Mouse (Mus musculus) MEL (cell line): ENCODE measurements at regions not wholly inside any gene's neighbourhood (a gene's known extent, or its start where the extent isn't known, plus 50 kb on each side); places are given as distances from the start of the nearest gene placed in this dataset.

Experiments used
- DNase-seq: peaks from one replicate; pipeline ENCODE4 v3.0.0; 2011; ENCODE audit warnings: low read depth, low spot score
- H3K27ac ChIP-seq: 2 replicates; pipeline ENCODE4 v1.5.1; 2012; ENCODE audit warnings: low read depth, mild to moderate bottlenecking, control low read depth, low read length, moderate library complexity; ENCODE audit not compliant: control insufficient read depth
- H3K27me3 ChIP-seq, 2 experiments: fragments of 150-350 bp in 1 of 2; sonication (generic) in 1 of 2; 2 replicates each; pipeline ENCODE4 v1.6.1; 2012; ENCODE audit warnings: low read length in 2 of 2, mild to moderate bottlenecking in 2 of 2, improper control_type of control experiment in 1 of 2, moderate library complexity in 1 of 2; ENCODE audit not compliant: insufficient read depth in 2 of 2, control insufficient read depth in 1 of 2
- H3K36me3 ChIP-seq, 2 experiments: 2 replicates each; pipeline ENCODE4 v1.6.1; 2012 to 2014; ENCODE audit warnings: low read length in 2 of 2, improper control_type of control experiment in 1 of 2, inconsistent platforms in 1 of 2, mild to moderate bottlenecking in 1 of 2; ENCODE audit not compliant: insufficient read depth in 2 of 2, control insufficient read depth in 1 of 2
- H3K4me1 ChIP-seq, 2 experiments: fragments of 150-350 bp in 1 of 2; sonication (generic) in 1 of 2; 2 replicates each; pipeline ENCODE4 v1.6.1; 2012; ENCODE audit warnings: low read length in 2 of 2, improper control_type of control experiment in 1 of 2, mild to moderate bottlenecking in 1 of 2; ENCODE audit not compliant: insufficient read depth in 2 of 2, control insufficient read depth in 1 of 2
- H3K4me3 ChIP-seq, 2 experiments: fragments of 150-350 bp in 1 of 2; sonication (generic) in 1 of 2; 2 replicates each; pipeline ENCODE4 v1.5.1; 2012; ENCODE audit warnings: low read depth in 2 of 2, low read length in 2 of 2, mild to moderate bottlenecking in 2 of 2, moderate library complexity in 2 of 2, control low read depth in 1 of 2, improper control_type of control experiment in 1 of 2; ENCODE audit not compliant: control insufficient read depth in 1 of 2, insufficient read depth in 1 of 2
- H3K79me2 ChIP-seq: 2 replicates; pipeline ENCODE4 v1.6.1; 2012; ENCODE audit warnings: mild to moderate bottlenecking, low read length, moderate library complexity; ENCODE audit not compliant: control insufficient read depth, poor library complexity, insufficient read depth
- H3K9ac ChIP-seq: 2 replicates; pipeline ENCODE4 v1.6.1; 2012; ENCODE audit warnings: low read depth, mild to moderate bottlenecking, control low read depth, low read length, moderate library complexity; ENCODE audit not compliant: control insufficient read depth, poor library complexity, severe bottlenecking
- H3K9me3 ChIP-seq: fragments of 150-350 bp; sonication (generic); replicated peaks from 2 replicates; pipeline ENCODE4 v1.6.1; 2012; ENCODE audit warnings: mild to moderate bottlenecking, low read length, improper control_type of control experiment, moderate library complexity; ENCODE audit not compliant: insufficient read depth
- CHD1 ChIP-seq: IDR thresholded peaks from 2 replicates; pipeline ENCODE4 v1.6.1; 2012; ENCODE audit warnings: low read depth, mild to moderate bottlenecking, inconsistent platforms, low read length, improper control_type of control experiment
- CTCF ChIP-seq, 3 experiments: IDR thresholded peaks in 2 of 3; conservative IDR thresholded peaks in 1 of 3; 2 replicates each; pipeline ENCODE4 v1.5.1; 2011 to 2012; ENCODE audit warnings: low read length in 3 of 3, low read depth in 2 of 3, mild to moderate bottlenecking in 2 of 3, improper control_type of control experiment in 1 of 3, inconsistent platforms in 1 of 3, mixed read lengths in 1 of 3, moderate library complexity in 1 of 3; ENCODE audit not compliant: control insufficient read depth in 1 of 3, insufficient read depth in 1 of 3, poor library complexity in 1 of 3, severe bottlenecking in 1 of 3
- E2F4 ChIP-seq: IDR thresholded peaks from 2 replicates; pipeline ENCODE4 v1.6.1; 2011; ENCODE audit warnings: low read depth, low read length, improper control_type of control experiment, borderline replicate concordance
- HCFC1 ChIP-seq: IDR thresholded peaks from 2 replicates; pipeline ENCODE4 v1.6.1; 2012; ENCODE audit warnings: low read depth, mild to moderate bottlenecking, inconsistent platforms, low read length, improper control_type of control experiment, moderate library complexity
- JUND ChIP-seq: IDR thresholded peaks from 2 replicates; pipeline ENCODE4 v1.6.1; 2011; ENCODE audit warnings: low read depth, mild to moderate bottlenecking, improper control_type of control experiment, low read length
- KAT2A ChIP-seq: conservative IDR thresholded peaks from 2 replicates; pipeline ENCODE4 v1.6.1; 2012; ENCODE audit warnings: low read depth, low read length, improper control_type of control experiment, inconsistent platforms
- MYB ChIP-seq: IDR thresholded peaks from 2 replicates; pipeline ENCODE4 v1.6.1; 2011; ENCODE audit warnings: mild to moderate bottlenecking, low read depth, low read length, improper control_type of control experiment
- NELFE ChIP-seq: IDR thresholded peaks from 2 replicates; pipeline ENCODE4 v1.6.1; 2011; ENCODE audit warnings: low read depth, low read length, improper control_type of control experiment
- NRF1 ChIP-seq: IDR thresholded peaks from 2 replicates; pipeline ENCODE4 v1.6.1; 2014; ENCODE audit warnings: low read depth, mild to moderate bottlenecking, inconsistent platforms, low read length, improper control_type of control experiment, moderate library complexity; ENCODE audit not compliant: poor library complexity, insufficient read depth, severe bottlenecking
- POLR2A ChIP-seq, 2 experiments: IDR thresholded peaks; 2 replicates each; pipeline ENCODE4 v1.6.1; 2011 to 2012; ENCODE audit warnings: low read length in 2 of 2, mild to moderate bottlenecking in 2 of 2, control low read depth in 1 of 2, improper control_type of control experiment in 1 of 2, low read depth in 1 of 2, moderate library complexity in 1 of 2; ENCODE audit not compliant: control insufficient read depth in 1 of 2, insufficient read depth in 1 of 2, poor library complexity in 1 of 2
- POLR2AphosphoS5 ChIP-seq: IDR thresholded peaks from 2 replicates; pipeline ENCODE4 v1.6.1; 2012; ENCODE audit warnings: low read depth, borderline replicate concordance, mild to moderate bottlenecking, inconsistent platforms, low read length, moderate library complexity, mixed read lengths
- RAD21 ChIP-seq: IDR thresholded peaks from 2 replicates; pipeline ENCODE4 v1.6.1; 2011; ENCODE audit warnings: mild to moderate bottlenecking, low read depth, low read length, improper control_type of control experiment
- SIN3A ChIP-seq: IDR thresholded peaks from 2 replicates; pipeline ENCODE4 v1.6.1; 2012; ENCODE audit warnings: low read length, improper control_type of control experiment, inconsistent platforms
- USF1 ChIP-seq: IDR thresholded peaks from 2 replicates; pipeline ENCODE4 v1.6.1; 2014; ENCODE audit warnings: low read depth, mild to moderate bottlenecking, inconsistent platforms, low read length, improper control_type of control experiment, moderate library complexity
- USF2 ChIP-seq, 2 experiments: IDR thresholded peaks; 2 replicates each; pipeline ENCODE4 v1.6.1; 2011 to 2012; ENCODE audit warnings: improper control_type of control experiment in 2 of 2, low read length in 2 of 2, borderline replicate concordance in 1 of 2, inconsistent platforms in 1 of 2, low read depth in 1 of 2, mild to moderate bottlenecking in 1 of 2; ENCODE audit not compliant: insufficient read depth in 1 of 2
- ZC3H11A ChIP-seq: IDR thresholded peaks from 2 replicates; pipeline ENCODE4 v1.6.1; 2012; ENCODE audit warnings: low read depth, mild to moderate bottlenecking, inconsistent platforms, low read length, improper control_type of control experiment
- ZMIZ1 ChIP-seq: IDR thresholded peaks from 2 replicates; pipeline ENCODE4 v1.6.1; 2012; ENCODE audit warnings: low read depth, mild to moderate bottlenecking, inconsistent platforms, low read length, improper control_type of control experiment, moderate library complexity
- ZNF384 ChIP-seq: IDR thresholded peaks from 2 replicates; pipeline ENCODE4 v1.6.1; 2012; ENCODE audit warnings: low read depth, mild to moderate bottlenecking, inconsistent platforms, low read length, improper control_type of control experiment

GRCm38 (mm10) chr8:83824925-83825680 lies 74.8 kb upstream of the Adgrl1 start:
- Histone ChIP-seq H3K4me1 (no peaks in the 10 kb centered on the region), H3K4me3 (no peak overlapping the region), H3K36me3 (no peaks in the 10 kb centered on the region)
- TF ChIP-seq ZC3H11A = no peak
- TF ChIP-seq RAD21 = no peak
- TF ChIP-seq POLR2AphosphoS5 = no peak
- TF ChIP-seq E2F4 = no peak
- no peak for TF ChIP-seq JUND
- no peak for TF ChIP-seq USF1
- no peak for TF ChIP-seq SIN3A
- no peak for TF ChIP-seq CTCF (IDR thresholded peaks at IDR 0.05 in 2 of 3, conservative IDR thresholded peaks at IDR 0.05 in 1 of 3; ENCODE audit: control insufficient read depth in 1 of 3, insufficient read depth in 1 of 3, low read depth in 2 of 3, low read length in 3 of 3, poor library complexity in 1 of 3, severe bottlenecking in 1 of 3)
- TF ChIP-seq POLR2A (IDR thresholded peaks at IDR 0.05; ENCODE audit: control insufficient read depth in 1 of 2, insufficient read depth in 1 of 2, low read depth in 1 of 2, low read length in 2 of 2, poor library complexity in 1 of 2) = no peak
- no peak for TF ChIP-seq ZMIZ1
- TF ChIP-seq KAT2A = no peak
- TF ChIP-seq NRF1 = no peak
- TF ChIP-seq NELFE = no peak
- no peak for TF ChIP-seq ZNF384
- TF ChIP-seq, all 39 proteins: peak for 0
- Histone ChIP-seq H3K27me3 (no peaks in the 10 kb centered on the region), H3K9me3 (no peaks in the 10 kb centered on the region), H3K27ac (no peak overlapping the region), H3K9ac (no peak overlapping the region), H3K79me2 (no peaks in the 10 kb centered on the region)
- no peak for DNase-seq

GRCm38 (mm10) chr8:83819086-83819485 lies 78.0 kb upstream of the Adgre5 start:
- Histone ChIP-seq H3K4me3 (no peak overlapping the region), H3K27ac (no peak overlapping the region), H3K9ac (no peak overlapping the region), H3K9me3 (no peaks in the 10 kb centered on the region), H3K79me2 (no peaks in the 10 kb centered on the region), H3K4me1 (no peaks in the 10 kb centered on the region), H3K27me3 (peaks cover 0 to 7% of the 10 kb centered on the region in 2 experiments; a peak in 2 of 4 replicates), H3K36me3 (no peaks in the 10 kb centered on the region)
- no peak for TF ChIP-seq MYB
- TF ChIP-seq USF1 = no peak
- no peak for TF ChIP-seq CHD1
- TF ChIP-seq USF2 (IDR thresholded peaks at IDR 0.05; ENCODE audit: borderline replicate concordance in 1 of 2, insufficient read depth in 1 of 2, low read depth in 1 of 2, low read length in 2 of 2) = no peak
- no peak for TF ChIP-seq HCFC1
- DNase-seq = no peak
